Mouse (Mus musculus): ENCODE measurements at regions not wholly inside any gene's neighbourhood (a gene's known extent, or its start where the extent isn't known, plus 50 kb on each side); places are given as distances from the start of the nearest gene placed in this dataset.

DNA sequence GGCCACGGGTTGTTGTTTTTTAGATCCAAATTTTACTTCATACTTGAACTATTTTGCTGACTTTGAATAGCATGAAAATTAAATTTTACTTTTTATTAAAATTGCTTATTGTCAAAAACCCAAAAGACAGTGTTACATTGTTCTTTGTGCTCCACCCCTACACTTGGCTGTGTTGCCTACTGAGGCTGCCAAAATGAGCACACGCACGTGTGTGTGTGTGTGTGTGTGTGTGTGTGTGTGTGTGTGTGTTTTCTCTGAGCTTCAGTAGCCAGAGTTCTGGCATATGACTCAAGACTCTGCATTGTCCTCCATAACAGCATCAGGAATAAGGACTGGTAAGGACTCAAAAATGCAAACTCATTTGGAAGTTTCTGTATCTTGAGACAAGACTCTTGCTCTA lies 68.4 kb upstream of the Hif1a start:
- TF ChIP-seq CTCF (IDR thresholded peaks at IDR 0.05; ENCODE audit: low read depth, low read length) (no peak), POLR2AphosphoS5 (IDR thresholded peaks at IDR 0.05; ENCODE audit: insufficient replicate concordance, low read depth, low read length) (no peak)
